Mouse (Mus musculus) gastrocnemius, postnatal 36 days (tissue): ENCODE measurements around the gene Pfn1. TPM values are rescaled to one million over a fixed set of nuclear protein-coding genes. Genes with fewer than 3 reads are reported as not detected.

Experiments
- DNase-seq, 2 experiments: peaks; one replicate each; pipeline ENCODE4 v3.0.0; 2022
- intact Hi-C: fragments of 180-260 bp; cut with DNase I; formaldehyde crosslinking; loops from one replicate; pipeline ENCODE4 v1.15.1; 2025
- total RNA-seq, 2 experiments: library from RNA; stranded (reverse); gene quantifications; 2 replicates each; pipeline ENCODE4 v1.2.3; 2021

The Pfn1 gene
- total RNA-seq, 2 experiments from 2014 or later: 288 to 339 TPM

- intact Hi-C loops: no loop called here
- DNase-seq: no peak
Observed at GRCm38 (mm10) chr11:70610752-70611151, 43.7 kb downstream of the Pfn1 start.

- intact Hi-C loops: loop anchor here (5.0 kb wide), 2 partner anchors 71 to 176 kb away; partner anchors contain the start of gene Arrb2
- DNase-seq: no peak
Observed at GRCm38 (mm10) chr11:70608381-70609066, 45.9 kb downstream of the Pfn1 start.

- DNase-seq: no peak
- intact Hi-C loops: loop anchor here (5.0 kb wide), 2 partner anchors 70 to 175 kb away; partner anchors contain the start of gene Arrb2
Observed at GRCm38 (mm10) chr11:70607611-70608010, 46.8 kb downstream of the Pfn1 start.

GRCm38 (mm10) chr11:70606717-70607116 lies 47.7 kb downstream of the Pfn1 start:
- intact Hi-C loops: loop anchor here (5.0 kb wide), 2 partner anchors 69 to 174 kb away; partner anchors contain the start of gene Arrb2
- DNase-seq: no peak

GRCm38 (mm10) chr11:70605024-70605566 lies 49.3 kb downstream of the Pfn1 start:
- DNase-seq: peak; percentile 64 to 74
- intact Hi-C loops: loop anchor here (2.0 to 5.0 kb wide), 3 partner anchors 68 to 173 kb away; partner anchors contain the start of genes Arrb2 and Gltpd2

Other genes starting within 250 kb of the Pfn1 start
- gene Pelp1, start 244.6 kb downstream of the Pfn1 start, total RNA-seq: 10 to 100 TPM; 16.1 to 20.9 TPM
- 1 to 10 TPM; 6.2 to 8.1 TPM for gene Arrb2, start 222.0 kb downstream of the Pfn1 start, total RNA-seq
- 1 to 10 TPM; 4.2 to 6.8 TPM for gene Med11, start 202.7 kb downstream of the Pfn1 start, total RNA-seq
- gene Zmynd15, start 195.2 kb downstream of the Pfn1 start, total RNA-seq: under 1 TPM; 0.10 to 0.61 TPM
- 1 to 10 TPM; 1.4 to 1.5 TPM for gene Cxcl16, start 194.7 kb downstream of the Pfn1 start, total RNA-seq
- gene Tm4sf5, start 149.4 kb downstream of the Pfn1 start, total RNA-seq: not detected
- not detected for gene Vmo1, start 140.0 kb downstream of the Pfn1 start, total RNA-seq
- gene Gltpd2, start 135.4 kb downstream of the Pfn1 start, total RNA-seq: not detected
- gene Psmb6, start 129.3 kb downstream of the Pfn1 start, total RNA-seq: 100 to 1,000 TPM; 242 TPM
- not detected for gene Gm40193, start 121.7 kb downstream of the Pfn1 start, total RNA-seq
- gene Pld2, start 114.6 kb downstream of the Pfn1 start, total RNA-seq: 10 to 100 TPM; 15.0 to 17.2 TPM
- gene Mink1, start 91.8 kb downstream of the Pfn1 start, total RNA-seq: 10 to 100 TPM; 28.0 to 31.1 TPM
- gene 4930544D05Rik, start 38.8 kb downstream of the Pfn1 start, total RNA-seq: not detected
- gene Chrne, start 35.4 kb downstream of the Pfn1 start, total RNA-seq: 10 to 100 TPM; 18.0 to 28.1 TPM
- gene Gp1ba, start 15.5 kb downstream of the Pfn1 start, total RNA-seq: not detected
- gene Rnf167, start 7.4 kb downstream of the Pfn1 start, total RNA-seq: 10 to 100 TPM; 27.3 to 33.8 TPM
- gene Slc25a11, start 7.2 kb downstream of the Pfn1 start, total RNA-seq: 100 to 1,000 TPM; 308 to 309 TPM
- gene Eno3, start 2.6 kb upstream of the Pfn1 start, total RNA-seq: 1,000 to 10,000 TPM; 8,161 to 9,332 TPM
- 10 to 100 TPM; 78.9 to 81.6 TPM for gene Spag7, start 14.8 kb upstream of the Pfn1 start, total RNA-seq
- gene Camta2, start 33.5 kb upstream of the Pfn1 start, total RNA-seq: 10 to 100 TPM; 36.8 to 38.8 TPM
- gene Inca1, start 45.5 kb upstream of the Pfn1 start, total RNA-seq: 1 to 10 TPM; 3.7 to 4.5 TPM
- gene Kif1c, start 45.9 kb upstream of the Pfn1 start, total RNA-seq: 100 to 1,000 TPM; 460 to 537 TPM
- 10 to 100 TPM in 1 of 2 experiments, 1 to 10 TPM in 1; 7.4 to 11.4 TPM for gene Zfp3, start 109.6 kb upstream of the Pfn1 start, total RNA-seq
- not detected for gene Scimp, start 157.9 kb upstream of the Pfn1 start, total RNA-seq
- 10 to 100 TPM; 27.0 to 31.3 TPM for gene Rabep1, start 190.1 kb upstream of the Pfn1 start, total RNA-seq